Mouse (Mus musculus): ENCODE data around the gene Txk.

Gene Txk

DNA sequence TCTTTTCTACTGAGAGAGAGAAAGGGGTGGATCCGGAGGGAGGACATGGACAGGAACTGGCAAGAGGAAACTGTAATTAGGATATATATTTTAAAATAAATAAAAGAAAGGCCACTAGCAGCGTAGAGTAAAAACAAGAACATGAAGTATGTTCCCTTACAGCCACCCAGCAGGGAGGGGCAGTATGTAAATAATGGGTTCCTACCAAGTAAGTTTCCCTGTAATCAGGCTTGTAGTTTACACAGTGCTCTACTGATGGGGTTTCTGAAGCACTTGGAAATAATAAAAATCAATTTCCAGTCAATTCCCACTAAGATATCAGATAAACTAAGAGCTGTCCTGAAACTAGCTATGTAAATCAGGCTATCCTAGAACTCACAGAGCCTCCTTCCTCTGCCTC is 57.9 kb downstream of the Txk start:
- no peak for DNase-seq (ENCODE audit: low read depth)

GRCm38 (mm10) chr5:72690516-72690915 is 62.1 kb downstream of the Txk start:
- no peak for DNase-seq (ENCODE audit: low read depth)

- DNase-seq (ENCODE audit: low read depth) = no peak
These were observed 63.0 kb downstream of the Txk start for GRCm38 (mm10) chr5:72689556-72689955.

DNA sequence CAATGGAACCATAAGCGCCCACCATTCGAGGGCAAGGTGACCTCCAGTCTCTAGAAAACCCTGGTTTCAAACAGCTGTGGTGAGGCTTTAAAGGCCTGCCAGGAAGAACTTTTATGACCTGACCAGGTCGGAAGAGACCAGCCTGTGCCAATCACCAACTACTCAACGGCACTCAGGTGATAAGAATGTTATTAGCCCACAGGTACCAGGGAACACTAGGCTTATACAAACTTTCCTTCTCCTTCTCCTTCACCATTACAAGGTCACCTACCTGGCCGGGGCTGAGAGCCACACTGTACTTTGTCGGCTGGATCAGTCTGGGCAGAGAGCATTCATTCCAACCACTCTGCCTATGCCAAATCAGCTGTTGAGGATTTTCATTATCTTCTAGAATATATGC is 71.1 kb downstream of the Txk start:
- DNase-seq (ENCODE audit: low read depth) = no peak

- DNase-seq (ENCODE audit: low read depth) = no peak
These were observed 77.5 kb downstream of the Txk start for GRCm38 (mm10) chr5:72674994-72675542.

DNA sequence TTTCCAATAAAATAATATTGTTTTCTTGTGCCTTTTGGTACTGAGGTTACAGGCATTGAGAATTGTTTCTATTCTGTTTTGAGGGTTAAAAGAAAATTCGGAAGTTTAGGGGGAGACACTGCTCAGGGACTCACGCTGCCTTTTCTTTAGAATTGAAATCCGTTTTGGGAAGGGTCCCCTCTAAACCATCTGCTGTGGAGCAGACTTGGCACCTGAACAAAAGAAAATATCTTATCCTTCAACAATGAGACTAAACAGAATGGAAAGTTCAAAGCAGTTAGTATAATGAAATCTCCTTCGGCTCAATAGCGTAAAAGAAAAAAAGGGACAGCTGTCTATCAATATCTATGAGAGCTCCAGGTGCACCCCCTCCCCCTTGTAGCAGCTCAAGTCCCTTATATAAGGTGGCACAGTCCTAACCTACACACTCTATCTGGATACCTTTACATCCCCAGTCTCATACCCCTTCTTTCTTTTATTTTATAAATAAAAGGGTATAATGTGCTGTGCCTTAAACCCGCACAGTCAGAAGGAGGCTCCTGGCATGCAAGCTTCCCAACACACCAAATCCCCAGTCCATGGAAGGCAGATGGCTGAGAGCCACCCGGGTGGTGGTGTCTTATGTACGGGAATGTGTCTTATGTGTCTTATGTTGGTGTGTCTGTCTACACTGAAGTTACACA is 81.4 kb downstream of the Txk start:
- no peak for DNase-seq (ENCODE audit: low read depth)

GRCm38 (mm10) chr5:72668351-72668750 is 84.2 kb downstream of the Txk start:
- no peak for DNase-seq (ENCODE audit: low read depth)

- no peak for DNase-seq (ENCODE audit: low read depth)
These were observed 86.1 kb downstream of the Txk start for GRCm38 (mm10) chr5:72666428-72666827.

DNA sequence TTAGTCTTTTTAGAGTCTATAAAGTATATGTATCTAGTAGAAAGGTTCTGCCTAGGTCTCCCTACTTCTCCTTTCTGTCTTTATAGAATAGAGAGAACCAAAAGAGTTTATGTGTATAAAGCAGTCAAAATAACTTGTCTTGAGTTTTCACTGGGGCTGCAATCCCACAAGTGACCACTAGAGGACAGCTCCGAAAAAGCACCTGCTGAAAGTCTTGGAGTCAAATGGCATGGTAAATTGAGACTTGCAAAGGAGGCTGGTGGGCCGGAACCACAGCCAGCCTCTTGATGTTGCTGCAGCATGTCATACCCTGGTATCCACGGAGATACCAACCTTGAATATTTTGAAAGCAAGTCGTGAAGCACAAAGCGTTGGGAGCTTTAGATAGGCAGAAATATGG is 87.3 kb downstream of the Txk start:
- DNase-seq (ENCODE audit: low read depth) = peak; percentile 46

- DNase-seq (ENCODE audit: low read depth) = no peak
These were observed 87.7 kb downstream of the Txk start for GRCm38 (mm10) chr5:72664854-72665253.

DNA sequence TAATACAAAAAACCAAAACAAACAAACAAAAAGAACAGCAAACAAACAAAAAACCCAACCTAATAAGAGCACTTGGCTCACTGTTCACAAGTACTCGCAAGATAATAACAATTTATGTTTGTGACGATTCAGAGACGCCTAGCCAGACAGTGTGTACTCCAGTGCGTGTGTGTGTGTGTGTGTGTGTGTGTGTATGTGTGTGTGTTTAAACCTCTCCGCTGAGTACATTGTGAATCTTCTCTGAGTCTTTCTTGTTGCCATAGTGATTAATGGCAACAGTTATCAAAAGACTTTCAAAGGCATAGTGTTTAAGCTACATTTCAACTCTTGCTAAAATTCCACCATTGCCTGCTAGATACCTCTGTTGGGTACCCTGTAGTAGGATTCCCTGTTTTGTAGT is 88.5 kb downstream of the Txk start:
- DNase-seq (ENCODE audit: low read depth) = no peak

DNA sequence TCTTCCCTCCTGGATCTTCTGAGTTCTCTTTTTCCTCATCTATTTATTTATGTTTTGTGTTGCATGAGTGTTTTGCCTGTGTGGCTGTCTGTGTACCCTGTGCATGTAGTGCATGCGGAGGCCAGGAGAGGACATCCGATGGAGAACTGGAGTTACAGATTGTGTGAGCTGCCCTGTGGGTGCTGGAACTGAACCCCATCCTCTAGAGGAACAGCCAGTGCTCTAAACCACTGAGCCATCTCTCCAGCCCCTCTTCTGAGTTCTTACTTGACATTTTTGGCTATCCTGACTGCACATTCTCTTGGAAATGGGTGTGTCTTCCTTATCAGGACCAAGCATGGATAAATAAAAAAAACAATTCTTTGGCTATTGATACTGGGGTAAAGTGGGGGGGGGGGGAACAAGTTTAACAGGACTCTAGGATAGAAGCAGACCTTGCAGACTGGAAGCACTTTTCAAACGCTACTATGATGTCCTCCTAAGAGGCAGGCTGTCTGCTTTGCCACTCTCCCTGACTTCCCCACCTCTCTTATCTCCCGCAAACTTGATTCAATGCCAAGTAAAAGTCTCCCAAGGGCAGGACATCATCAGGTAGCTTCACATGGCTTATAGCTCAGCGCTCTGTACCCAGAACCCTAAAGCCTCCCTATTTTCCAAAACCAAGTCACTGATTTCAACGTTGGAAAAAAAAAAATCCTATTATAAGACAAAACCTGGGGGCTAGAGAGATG is 91.4 kb downstream of the Txk start:
- DNase-seq (ENCODE audit: low read depth) = peak; percentile 16

GRCm38 (mm10) chr5:72658375-72658774 is 94.2 kb downstream of the Txk start:
- DNase-seq (ENCODE audit: low read depth) = no peak

DNA sequence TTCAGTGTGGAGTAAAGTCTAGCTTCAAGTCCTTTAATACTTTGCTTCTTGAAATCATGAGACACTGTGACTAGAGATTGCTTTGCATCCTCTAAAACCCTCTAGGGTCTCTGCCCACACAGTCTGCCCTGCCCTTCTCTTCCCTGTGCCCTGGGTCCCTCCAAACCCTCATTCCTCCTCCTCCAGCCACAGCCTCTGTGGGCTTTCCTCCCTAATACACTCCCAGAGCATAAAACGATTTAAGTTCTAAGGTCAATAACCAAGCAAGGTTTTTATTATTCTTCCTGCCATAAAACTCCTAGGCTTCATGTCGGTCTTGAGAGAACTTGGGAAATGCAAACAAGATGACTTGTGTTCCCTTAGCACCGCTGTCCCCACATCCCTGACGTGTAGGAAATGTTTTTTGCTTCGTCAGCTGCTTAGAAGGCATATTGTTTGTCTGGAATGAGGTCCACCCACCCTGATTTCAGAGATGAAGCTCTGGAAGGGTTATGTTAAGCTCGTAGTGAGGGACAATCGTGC is 96.2 kb downstream of the Txk start:
- no peak for DNase-seq (ENCODE audit: low read depth)

- no peak for DNase-seq (ENCODE audit: low read depth)
These were observed 99.4 kb downstream of the Txk start for GRCm38 (mm10) chr5:72653068-72653674.

DNA sequence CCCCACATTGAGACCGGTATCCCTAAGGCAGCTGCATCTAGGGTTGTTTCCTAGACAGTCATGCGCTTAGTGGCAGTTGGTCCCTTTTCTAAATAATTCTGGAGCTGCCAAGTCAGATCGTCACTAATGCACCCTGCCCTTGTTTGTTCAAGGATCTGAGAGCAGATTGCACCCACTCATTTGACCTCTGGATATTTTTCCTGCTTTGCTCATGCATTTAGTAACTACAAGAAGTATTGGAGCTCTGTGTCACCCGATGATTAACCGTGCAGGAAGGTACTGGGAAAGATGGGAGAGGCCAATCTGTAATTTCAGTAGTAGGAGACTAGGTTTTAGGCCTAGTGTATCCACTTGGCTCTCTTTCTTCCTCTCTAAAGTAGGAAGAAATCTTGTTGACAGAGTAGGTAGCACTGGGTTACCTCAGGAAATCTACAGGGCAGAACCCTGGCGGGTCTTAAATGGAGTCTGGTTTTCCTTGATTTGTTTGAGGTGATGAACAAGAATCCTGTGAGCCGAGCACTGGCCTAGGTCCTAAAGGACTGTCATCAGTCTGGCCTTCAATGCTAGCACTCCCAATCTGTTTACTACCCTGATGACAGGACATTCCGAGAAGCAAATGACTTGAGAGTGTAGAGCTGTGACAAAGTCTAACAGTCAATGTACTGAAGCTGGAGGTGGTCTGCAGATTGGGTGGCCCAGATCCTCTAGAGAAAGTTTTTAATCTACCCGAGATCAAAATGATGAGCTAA is 103.4 kb downstream of the Txk start:
- DNase-seq (ENCODE audit: low read depth) = no peak

DNA sequence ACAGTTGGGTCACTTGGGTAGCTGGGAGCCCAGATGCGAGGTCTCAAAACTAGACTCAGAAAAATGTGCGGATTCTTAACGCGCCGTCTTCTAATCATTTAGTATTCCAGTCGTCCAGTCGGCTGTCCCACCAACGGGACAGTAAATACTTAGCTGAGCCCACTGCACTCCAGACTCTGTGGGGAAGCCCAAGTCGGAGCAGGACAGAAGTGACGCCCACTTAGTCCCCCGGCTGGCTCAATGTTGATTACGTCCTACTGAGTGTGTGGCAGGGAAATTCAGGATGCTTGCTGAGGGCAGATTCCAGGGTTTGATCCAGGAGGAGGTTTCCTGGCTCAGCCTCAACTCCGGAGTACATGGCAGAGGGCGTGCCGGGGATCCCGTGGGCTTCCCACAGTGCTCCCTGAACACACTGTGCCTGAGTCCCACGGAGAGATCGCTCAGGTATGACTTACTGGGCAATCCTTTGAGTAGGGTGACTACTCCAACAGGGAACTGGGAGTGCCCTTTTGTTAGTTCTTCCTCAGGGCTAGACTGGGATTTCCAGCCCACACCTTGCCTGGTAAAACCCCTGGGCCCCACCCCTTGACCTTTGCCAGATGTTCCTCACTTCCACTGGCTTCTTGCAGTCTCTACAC is 104.5 kb downstream of the Txk start:
- no peak for DNase-seq (ENCODE audit: low read depth)

DNA sequence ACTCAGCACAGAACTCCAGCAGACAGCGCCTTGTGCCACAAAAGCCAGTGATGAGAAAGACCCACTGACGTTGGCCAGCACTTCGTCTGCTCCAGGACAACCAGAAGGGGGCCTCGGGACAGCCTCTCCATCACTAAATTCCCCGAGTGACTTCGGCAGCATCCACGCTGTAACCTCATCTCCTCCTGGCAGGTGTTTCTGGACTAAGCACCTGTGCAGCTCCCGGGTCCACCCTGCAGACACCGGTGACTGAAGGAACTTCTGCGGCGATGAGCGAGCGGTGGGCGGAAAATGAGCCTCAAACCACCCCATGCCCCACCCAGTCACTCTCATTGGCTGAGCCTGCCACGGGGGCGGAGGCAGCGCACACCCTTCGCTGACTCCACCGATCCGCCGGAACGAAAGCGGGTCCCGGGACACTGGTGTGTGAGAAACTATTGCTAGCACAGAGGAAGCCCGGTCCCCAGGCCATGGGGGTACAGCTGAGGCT is 105.1 kb downstream of the Txk start, which contains the start of gene Nipal1:
TSS of gene Nipal1 (plus strand) at position 378 of the 490 bp plus-strand sequence.
- DNase-seq (ENCODE audit: low read depth) = peak; percentile 66

DNA sequence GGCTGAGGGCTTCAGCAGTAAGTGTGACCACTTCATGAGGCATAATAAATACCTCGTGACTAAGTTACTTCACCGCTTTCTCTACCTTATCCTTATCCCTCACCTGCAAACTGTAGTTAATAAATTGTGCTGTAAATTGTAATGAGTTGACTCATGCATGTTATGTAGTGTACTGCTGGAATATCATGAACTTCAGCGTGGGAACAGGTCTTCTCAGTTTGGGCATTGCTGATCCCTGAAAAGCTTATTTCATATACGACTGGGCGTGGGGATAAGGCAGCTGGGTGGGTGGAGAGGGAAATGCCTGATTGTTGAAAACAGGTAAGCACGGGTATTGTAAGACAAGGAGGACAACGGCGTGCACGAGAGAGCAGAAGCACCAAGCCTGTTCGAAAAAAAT is 105.6 kb downstream of the Txk start:
- no peak for DNase-seq (ENCODE audit: low read depth)

DNA sequence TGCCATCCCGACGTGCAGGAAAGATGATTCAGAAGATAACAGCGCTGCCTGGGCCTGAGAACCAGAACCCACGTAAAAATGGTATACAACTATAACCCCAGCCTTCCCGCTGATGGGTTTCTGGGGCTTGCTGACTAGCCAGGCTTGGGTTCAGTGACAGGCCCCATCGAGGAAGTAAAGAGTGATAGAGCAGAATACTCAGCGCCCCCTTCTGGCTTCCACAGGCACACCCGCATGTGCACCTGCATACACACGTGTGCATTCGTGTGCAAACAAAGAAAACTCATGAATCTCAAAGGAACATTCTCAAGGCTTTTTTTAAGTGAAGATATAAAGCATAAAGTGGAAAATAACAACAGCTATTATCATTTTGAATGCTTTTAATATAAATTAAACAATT is 106.4 kb downstream of the Txk start:
- no peak for DNase-seq (ENCODE audit: low read depth)
